Mouse (Mus musculus) thymus, adult 2 months (tissue): ENCODE measurements at regions not wholly inside any gene's neighbourhood (a gene's known extent, or its start where the extent isn't known, plus 50 kb on each side); places are given as distances from the start of the nearest gene placed in this dataset.

ENCODE experiments used
- DNase-seq: peaks from one replicate; pipeline ENCODE4 v3.0.0; 2021
- H3K27ac ChIP-seq: fragments of 200-500 bp; 2 replicates; pipeline ENCODE4 v1.5.1; 2012; ENCODE audit warnings: low read length, control low read depth; ENCODE audit not compliant: control insufficient read depth, insufficient read depth
- H3K27me3 ChIP-seq: fragments of 200-500 bp; 2 replicates; pipeline ENCODE4 v1.6.1; 2012; ENCODE audit warnings: mild to moderate bottlenecking, low read length, moderate library complexity, mixed read lengths; ENCODE audit not compliant: control insufficient read depth, insufficient read depth
- H3K36me3 ChIP-seq: fragments of 200-500 bp; 2 replicates; pipeline ENCODE4 v1.6.1; 2012; ENCODE audit warnings: mild to moderate bottlenecking, low read length, moderate library complexity; ENCODE audit not compliant: control insufficient read depth, insufficient read depth
- H3K4me1 ChIP-seq: fragments of 200-500 bp; replicated peaks from 2 replicates; pipeline ENCODE4 v1.6.1; 2012; ENCODE audit warnings: low read length; ENCODE audit not compliant: control insufficient read depth, insufficient read depth
- H3K4me3 ChIP-seq: fragments of 200-500 bp; 2 replicates; pipeline ENCODE4 v1.5.1; 2012; ENCODE audit warnings: mild to moderate bottlenecking, low read length, control low read depth, moderate library complexity; ENCODE audit not compliant: control insufficient read depth, insufficient read depth
- CTCF ChIP-seq: fragments of 200-500 bp; IDR thresholded peaks from 2 replicates; pipeline ENCODE4 v1.5.1; 2012; ENCODE audit warnings: mild to moderate bottlenecking, control low read depth, low read length, moderate library complexity, borderline replicate concordance; ENCODE audit not compliant: control insufficient read depth, poor library complexity, insufficient read depth; ENCODE audit errors: extremely low read depth
- POLR2A ChIP-seq: fragments of 200-500 bp; IDR thresholded peaks from 2 replicates; pipeline ENCODE4 v1.6.1; 2012; ENCODE audit warnings: mild to moderate bottlenecking, low read length, control low read depth, moderate library complexity; ENCODE audit not compliant: control insufficient read depth, poor library complexity, insufficient read depth; ENCODE audit errors: extremely low read depth
- WGBS: fragments of 180-500 bp; shearing (Covaris S2); methylation state at CpG from one replicate; pipeline ENCODE4 v1.1.7; 2018; 5-methylcytosine and 5-hydroxymethylcytosine counted together

DNA sequence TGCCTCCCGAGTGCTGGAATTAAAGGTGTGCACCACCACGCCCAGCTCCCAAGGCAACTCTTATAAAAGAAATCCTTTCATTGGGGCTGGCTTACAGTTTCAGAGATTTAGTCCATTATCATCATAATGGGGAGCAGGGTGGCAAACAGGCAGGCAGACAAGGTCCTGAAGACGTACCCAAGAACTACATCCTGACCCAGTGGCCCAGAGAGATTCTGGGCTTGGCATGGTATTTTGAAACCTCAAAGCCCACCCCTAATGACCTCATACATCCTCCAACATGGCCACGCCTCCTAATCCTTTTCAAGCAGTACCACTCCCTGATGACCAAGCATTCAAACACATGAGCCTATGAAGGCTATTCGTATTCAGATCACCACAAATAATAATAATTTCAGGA is 98.2 kb upstream of the Rpl38 start:
- H3K4me3 ChIP-seq = no peak overlapping the region
- 97% methylated on average over 5 of the region's 5 CpGs for WGBS
- peaks cover 5% of the 10 kb centered on the region; the same call in 1 of the 2 replicates for H3K4me1 ChIP-seq
- H3K27me3 ChIP-seq = peaks cover 6% of the 10 kb centered on the region
- no peaks in the 10 kb centered on the region for H3K36me3 ChIP-seq
- TF ChIP-seq CTCF (no peak), POLR2A (no peak)
- no peak for DNase-seq
- no peak overlapping the region for H3K27ac ChIP-seq

DNA sequence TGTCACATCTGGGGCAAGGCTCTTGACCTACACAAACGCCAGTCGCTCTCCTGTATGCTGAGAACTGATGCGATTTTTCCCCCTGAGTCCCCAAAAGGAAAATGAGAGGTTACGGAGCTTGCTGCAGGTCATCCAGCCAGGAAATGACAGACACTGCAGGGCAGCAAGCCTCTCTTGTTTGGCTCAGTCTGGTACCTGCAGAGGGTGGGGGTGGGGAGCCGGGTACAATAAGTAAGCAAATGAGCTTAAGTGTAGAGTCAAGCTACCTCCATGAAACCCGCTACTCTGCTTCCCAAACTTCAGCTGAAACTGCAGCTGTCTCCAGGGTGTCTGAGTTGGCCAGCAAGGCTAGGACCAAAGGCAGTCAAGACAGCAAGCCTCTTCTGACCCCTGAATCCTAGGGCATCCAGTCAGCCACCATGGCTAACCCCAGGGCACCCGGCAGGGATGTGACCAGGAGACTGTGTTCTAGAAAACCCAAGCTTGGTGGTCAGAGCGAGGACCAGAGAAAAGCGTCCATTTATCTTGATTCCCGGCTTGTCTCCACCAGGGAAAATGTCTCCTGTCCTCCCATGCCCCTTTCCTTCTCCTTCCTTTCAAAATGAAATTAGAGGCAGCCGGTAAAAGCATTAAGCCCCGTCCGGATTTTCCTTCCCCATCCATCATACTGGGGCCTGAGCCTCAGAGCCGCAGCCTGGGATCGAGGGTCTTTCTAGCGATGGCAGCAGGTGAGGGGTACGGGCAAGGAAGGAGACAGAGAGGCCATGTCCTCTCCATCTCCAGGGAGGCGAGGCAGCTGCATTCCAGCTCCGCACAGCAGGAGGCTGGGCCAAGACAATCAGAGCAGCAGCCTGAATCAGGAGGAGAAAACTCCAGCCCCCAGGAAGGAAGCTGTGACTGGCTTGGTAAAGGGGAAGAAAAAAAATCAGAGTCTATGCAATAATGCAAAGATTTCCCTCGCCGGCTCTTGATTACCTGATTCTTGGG is 100.2 kb upstream of the Rpl38 start:
- no peak for DNase-seq
- peaks cover 6% of the 10 kb centered on the region for H3K27me3 ChIP-seq
- H3K4me3 ChIP-seq = no peak overlapping the region
- H3K27ac ChIP-seq = no peak overlapping the region
- 29% methylated on average over 21 of the region's 21 CpGs for WGBS
- H3K4me1 ChIP-seq = peaks cover 5% of the 10 kb centered on the region; the same call in 1 of the 2 replicates
- TF ChIP-seq POLR2A (no peak), CTCF (no peak)
- no peaks in the 10 kb centered on the region for H3K36me3 ChIP-seq

DNA sequence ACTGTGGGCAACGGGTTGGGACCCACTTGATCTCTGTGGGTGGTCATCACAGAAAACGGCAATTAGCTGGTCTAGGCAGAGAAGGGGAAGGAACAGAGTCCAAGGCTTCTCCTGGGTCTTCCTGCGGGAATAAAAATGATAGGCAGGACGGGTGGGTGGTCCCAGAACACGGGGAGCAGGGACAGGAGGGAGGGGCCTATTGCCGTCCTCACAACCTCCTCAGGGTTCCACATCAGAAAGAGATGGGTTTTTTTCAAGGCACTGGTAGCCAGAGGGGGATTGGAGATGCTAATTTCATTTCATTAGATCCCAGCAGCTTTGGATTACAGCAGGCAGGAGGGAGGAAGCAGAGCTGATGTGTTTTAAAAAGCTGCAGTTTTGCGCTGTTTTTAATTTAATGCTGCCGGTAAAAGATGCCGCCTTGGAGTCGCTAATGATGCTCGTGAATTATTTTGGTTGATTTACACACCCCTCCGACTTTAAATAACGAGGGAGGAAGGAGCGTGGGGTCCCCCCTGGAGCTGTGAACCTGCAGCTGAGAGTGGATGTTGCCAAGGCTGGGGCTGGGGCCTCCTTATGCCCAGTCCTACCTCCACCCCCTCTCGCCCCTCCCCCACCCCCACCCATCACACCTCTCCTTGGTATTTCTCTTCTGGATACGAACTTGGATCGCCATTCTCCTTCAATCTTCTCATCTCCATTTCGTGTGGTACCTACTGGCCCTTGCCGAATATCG is 101.1 kb upstream of the Rpl38 start:
- no peak overlapping the region for H3K4me3 ChIP-seq
- DNase-seq = no peak
- TF ChIP-seq CTCF = no peak
- TF ChIP-seq POLR2A = no peak
- H3K27me3 ChIP-seq = peaks cover 6% of the 10 kb centered on the region
- no peak overlapping the region for H3K27ac ChIP-seq
- WGBS = 29% methylated on average over 20 of the region's 20 CpGs
- no peaks in the 10 kb centered on the region for H3K36me3 ChIP-seq
- peaks cover 5% of the 10 kb centered on the region; the same call in 1 of the 2 replicates for H3K4me1 ChIP-seq

DNA sequence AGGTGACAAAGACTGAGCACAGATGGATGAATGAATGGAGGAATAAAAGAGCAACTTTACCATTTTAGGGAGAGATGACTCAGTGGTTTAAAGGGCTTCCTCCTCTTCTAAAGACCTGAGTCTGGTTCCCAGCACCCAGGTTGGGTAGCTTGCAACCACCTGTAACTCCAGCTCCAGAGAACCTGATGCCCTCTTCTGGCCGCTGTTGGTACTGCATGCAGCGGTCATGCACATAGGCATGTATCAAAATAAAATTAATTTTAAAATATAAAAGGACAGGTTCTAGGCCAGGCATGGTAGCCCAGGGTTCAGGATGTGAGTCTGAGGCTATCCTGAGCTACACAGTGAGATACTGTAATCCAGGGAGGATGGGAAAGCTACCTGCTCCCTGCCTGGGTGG is 103.4 kb upstream of the Rpl38 start:
- no peaks in the 10 kb centered on the region for H3K36me3 ChIP-seq
- peaks cover 6% of the 10 kb centered on the region for H3K27me3 ChIP-seq
- no peak overlapping the region for H3K27ac ChIP-seq
- no peak for DNase-seq
- no peaks in the 10 kb centered on the region for H3K4me1 ChIP-seq
- TF ChIP-seq POLR2A = no peak
- no peak for TF ChIP-seq CTCF
- WGBS = 93% methylated on average over 2 of the region's 2 CpGs
- no peak overlapping the region for H3K4me3 ChIP-seq

DNA sequence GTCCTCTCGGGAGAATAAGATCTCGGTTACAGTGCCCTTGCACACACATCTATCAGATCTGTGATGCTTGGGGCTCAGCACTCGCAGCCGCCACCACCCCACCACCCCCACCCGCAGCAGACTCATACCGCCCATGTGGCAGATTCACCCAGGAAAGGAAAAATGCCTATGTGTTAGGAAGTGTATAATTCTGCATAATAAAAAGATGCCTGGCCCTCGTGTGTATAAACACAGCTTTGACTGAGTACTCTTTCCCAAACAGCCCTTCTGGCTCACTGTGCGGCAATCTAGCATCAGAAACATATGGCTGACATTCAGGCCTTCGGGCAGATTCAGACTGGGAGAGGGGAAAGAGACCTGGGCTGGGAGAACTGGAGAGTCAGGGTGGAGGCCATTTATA is 105.2 kb upstream of the Rpl38 start:
- Histone ChIP-seq H3K36me3 (no peaks in the 10 kb centered on the region), H3K4me1 (no peaks in the 10 kb centered on the region), H3K4me3 (no peak overlapping the region), H3K27me3 (peaks cover 6% of the 10 kb centered on the region), H3K27ac (no peak overlapping the region)
- WGBS = 95% methylated on average over 9 of the region's 9 CpGs
- no peak for TF ChIP-seq POLR2A
- no peak for TF ChIP-seq CTCF
- no peak for DNase-seq

DNA sequence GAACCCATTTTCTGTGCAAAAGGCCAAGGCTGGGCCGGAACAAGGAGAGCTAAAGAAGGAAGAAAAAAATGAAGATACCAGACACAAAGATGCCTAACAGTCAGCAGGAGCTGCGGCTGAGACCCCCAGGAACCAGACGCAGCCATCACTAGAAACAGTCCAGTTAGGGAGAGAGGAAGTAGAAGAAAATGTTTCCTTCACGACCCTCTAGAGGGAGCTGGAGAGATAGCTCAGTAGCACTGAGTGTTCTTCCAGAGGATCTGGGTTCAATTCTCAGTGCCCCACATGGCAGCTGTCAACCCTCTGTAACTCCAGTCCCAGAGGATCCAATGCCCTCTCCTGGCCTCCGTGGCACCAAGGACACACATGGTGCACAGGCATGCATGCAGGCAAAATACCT is 113.7 kb upstream of the Rpl38 start:
- 51% methylated on average over 5 of the region's 5 CpGs for WGBS
- H3K27ac ChIP-seq = peak overlapping the region; percentile 74
- peaks cover 27% of the 10 kb centered on the region for H3K4me1 ChIP-seq
- no peaks in the 10 kb centered on the region; the same call in 1 of the 2 replicates for H3K27me3 ChIP-seq
- H3K36me3 ChIP-seq = no peaks in the 10 kb centered on the region
- no peak overlapping the region for H3K4me3 ChIP-seq
- no peak for TF ChIP-seq CTCF
- no peak for TF ChIP-seq POLR2A
- DNase-seq = peak; percentile 31
